Mouse (Mus musculus): Measurements from ENCODE around the gene Stk32c. TPM values are rescaled to one million over a fixed set of nuclear protein-coding genes. Genes with fewer than 3 reads are reported as not detected.

Stk32c gene
- polyA plus RNA-seq, 1 experiment from 2014 or later = 0.66 TPM

DNA sequence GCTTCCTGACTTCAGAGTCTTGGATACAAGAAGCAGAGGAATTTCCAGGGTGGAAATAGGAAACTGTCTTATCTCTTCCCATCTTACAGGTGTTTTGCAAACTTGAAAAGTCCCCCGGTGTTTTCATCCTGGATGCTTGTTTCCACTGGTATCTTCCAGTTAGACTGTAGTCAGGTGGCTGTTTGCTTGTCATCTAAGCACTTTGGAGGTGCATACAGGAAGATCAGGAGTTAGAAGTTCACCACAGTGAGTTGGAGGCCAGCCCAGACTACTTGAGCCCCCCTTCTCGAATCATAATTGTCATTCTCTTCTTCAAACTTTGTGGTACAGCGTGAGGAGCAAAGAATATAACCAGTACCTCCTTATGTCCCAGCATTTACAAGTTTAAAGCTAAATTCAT is 1.1 kb upstream of the Stk32c start:
- Histone ChIP-seq H3K4me1 (peaks cover 11% of the 10 kb centered on the region), H3K27ac (replicated peaks) (no peak overlapping the region), H3K27me3 (no peaks in the 10 kb centered on the region), H3K9ac (replicated peaks) (no peak overlapping the region), H3K9me3 (no peaks in the 10 kb centered on the region), H3K36me3 (no peaks in the 10 kb centered on the region), H3K4me3 (no peak overlapping the region), H3K4me2 (replicated peaks) (no peak overlapping the region)
- 88% methylated on average over 3 of the region's 3 CpGs for WGBS
- ATAC-seq (ENCODE audit: low FRiP score, low read depth) = no peak

DNA sequence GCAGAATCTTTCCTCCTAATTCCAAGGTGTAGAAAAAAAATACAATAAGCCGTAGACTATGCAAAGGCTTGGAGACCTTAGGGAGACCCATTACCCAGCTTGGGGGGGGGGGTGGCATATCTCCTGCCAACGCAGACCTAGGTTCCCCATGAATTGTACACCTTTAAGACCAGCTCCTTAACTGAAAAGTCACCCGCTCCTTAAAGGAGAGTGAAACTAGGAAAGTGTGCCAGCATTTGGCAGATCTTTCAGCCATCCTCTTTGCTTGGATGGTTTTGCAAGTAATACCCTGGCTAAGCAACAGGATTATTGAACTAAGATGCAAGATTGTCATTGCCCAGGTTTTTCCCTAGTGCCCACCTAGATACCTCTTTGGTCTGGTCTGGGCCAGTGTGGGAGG is 644 bp upstream of the Stk32c start:
- peak overlapping the region; percentile 40; the same call in 1 of the 2 replicates for H3K9ac ChIP-seq (replicated peaks)
- no peak for ATAC-seq (ENCODE audit: low FRiP score, low read depth)
- H3K9me3 ChIP-seq = no peaks in the 10 kb centered on the region
- peak overlapping the region; percentile 59 for H3K4me3 ChIP-seq
- H3K36me3 ChIP-seq = no peaks in the 10 kb centered on the region
- WGBS = 66% methylated on average over 3 of the region's 3 CpGs
- no peaks in the 10 kb centered on the region for H3K27me3 ChIP-seq
- H3K27ac ChIP-seq (replicated peaks) = no peak overlapping the region; the same call in 1 of the 2 replicates
- H3K4me1 ChIP-seq = peaks cover 11% of the 10 kb centered on the region
- H3K4me2 ChIP-seq (replicated peaks) = peak overlapping the region; percentile 58

DNA sequence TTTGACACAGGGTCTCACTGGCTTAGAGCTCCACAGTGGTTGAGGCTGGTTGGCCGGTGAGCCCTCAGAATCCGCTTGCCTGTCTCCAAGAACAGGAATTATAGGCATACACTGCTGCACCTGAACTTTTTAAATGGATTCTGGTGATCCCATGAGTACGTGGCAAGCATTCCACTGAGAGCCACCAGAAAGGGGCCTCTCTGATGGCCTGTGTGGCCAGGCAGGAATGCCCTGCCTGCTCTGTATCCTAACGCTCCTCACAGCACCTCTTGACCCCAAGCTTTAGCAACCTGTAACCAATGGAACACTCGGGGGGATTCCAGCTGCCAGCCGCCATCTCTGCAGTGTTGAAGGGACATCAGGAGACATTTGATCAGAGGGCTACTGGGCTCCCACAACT is 1.3 kb downstream of the Stk32c start:
- Histone ChIP-seq H3K27ac (replicated peaks) (no peak overlapping the region), H3K4me1 (peaks cover 11% of the 10 kb centered on the region), H3K27me3 (0 out of 2 replicates have a peak, but pooled peaks cover 6% of the 10 kb centered on the region), H3K36me3 (no peaks in the 10 kb centered on the region), H3K9ac (replicated peaks) (no peak overlapping the region), H3K4me3 (no peak overlapping the region), H3K4me2 (replicated peaks) (no peak overlapping the region), H3K9me3 (no peaks in the 10 kb centered on the region)
- 81% methylated on average over 6 of the region's 6 CpGs for WGBS
- ATAC-seq (ENCODE audit: low FRiP score, low read depth) = no peak

GRCm38 (mm10) chr7:139208773-139209095 is 4.4 kb downstream of the Stk32c start:
- WGBS = 90% methylated on average over 4 of the region's 4 CpGs
- Histone ChIP-seq H3K27ac (replicated peaks) (no peak overlapping the region), H3K9ac (replicated peaks) (no peak overlapping the region), H3K27me3 (0 out of 2 replicates have a peak, but pooled peaks cover 6% of the 10 kb centered on the region), H3K4me1 (peaks cover 10% of the 10 kb centered on the region), H3K9me3 (no peaks in the 10 kb centered on the region), H3K4me3 (no peak overlapping the region), H3K36me3 (no peaks in the 10 kb centered on the region), H3K4me2 (replicated peaks) (no peak overlapping the region)
- ATAC-seq (ENCODE audit: low FRiP score, low read depth) = no peak

GRCm38 (mm10) chr7:139208023-139208772 is 4.9 kb downstream of the Stk32c start:
- Histone ChIP-seq H3K27ac (replicated peaks) (no peak overlapping the region), H3K27me3 (0 out of 2 replicates have a peak, but pooled peaks cover 6% of the 10 kb centered on the region), H3K4me3 (no peak overlapping the region), H3K9me3 (no peaks in the 10 kb centered on the region), H3K4me2 (replicated peaks) (no peak overlapping the region), H3K4me1 (peaks cover 6% of the 10 kb centered on the region), H3K9ac (replicated peaks) (no peak overlapping the region), H3K36me3 (no peaks in the 10 kb centered on the region)
- WGBS = 35% methylated on average over 7 of the region's 7 CpGs
- no peak for ATAC-seq (ENCODE audit: low FRiP score, low read depth)

DNA sequence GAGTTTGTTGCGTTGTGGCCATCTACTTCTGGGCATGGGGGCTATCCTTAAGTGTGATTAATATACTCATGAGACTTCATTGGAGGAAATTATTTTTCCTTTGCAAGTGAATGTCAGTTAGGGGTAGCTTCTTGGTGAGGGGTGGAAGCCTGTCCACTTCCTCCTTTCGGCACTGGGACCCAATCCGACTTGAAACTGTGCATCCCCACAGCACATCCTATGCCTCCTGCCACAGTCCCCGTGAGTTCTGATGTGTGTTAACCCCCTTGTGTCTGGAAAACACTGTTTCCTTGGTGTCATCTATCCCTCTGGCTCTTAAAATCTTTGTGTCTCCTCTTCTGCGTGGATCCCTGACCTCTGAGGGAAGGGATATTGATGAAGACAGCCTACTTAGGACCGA is 11.9 kb downstream of the Stk32c start:
- H3K9me3 ChIP-seq = no peaks in the 10 kb centered on the region
- H3K4me3 ChIP-seq = no peak overlapping the region
- no peak overlapping the region for H3K9ac ChIP-seq (replicated peaks)
- H3K4me1 ChIP-seq = no peaks in the 10 kb centered on the region
- no peak overlapping the region for H3K27ac ChIP-seq (replicated peaks)
- no peak for ATAC-seq (ENCODE audit: low FRiP score, low read depth)
- no peak overlapping the region for H3K4me2 ChIP-seq (replicated peaks)
- WGBS = 70% methylated on average over 6 of the region's 6 CpGs
- H3K36me3 ChIP-seq = no peaks in the 10 kb centered on the region
- peaks cover 4% of the 10 kb centered on the region for H3K27me3 ChIP-seq

DNA sequence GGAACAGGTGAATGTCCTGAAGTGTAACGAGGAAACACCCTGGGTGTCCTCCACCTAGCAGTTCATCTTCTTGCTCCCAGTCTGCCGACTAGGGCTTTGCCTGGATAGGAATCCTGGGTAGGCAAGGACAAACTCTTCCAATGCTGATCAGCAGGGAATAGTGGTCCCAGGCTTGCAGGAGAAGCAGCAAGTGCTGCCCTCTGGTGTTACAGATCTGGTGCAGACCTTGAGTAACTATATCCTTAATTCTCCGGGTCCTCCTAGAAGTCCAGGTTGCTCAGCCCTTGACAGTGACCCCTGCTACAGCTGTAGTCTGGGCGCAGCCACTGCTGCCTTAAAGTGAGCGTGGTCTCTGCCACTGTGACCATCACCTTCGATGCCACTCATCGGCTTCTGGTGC is 13.0 kb downstream of the Stk32c start:
- no peaks in the 10 kb centered on the region for H3K36me3 ChIP-seq
- ATAC-seq (ENCODE audit: low FRiP score, low read depth) = peak; percentile 44
- no peak overlapping the region for H3K27ac ChIP-seq (replicated peaks)
- no peak overlapping the region for H3K4me3 ChIP-seq
- H3K9ac ChIP-seq (replicated peaks) = no peak overlapping the region
- peaks cover 4% of the 10 kb centered on the region for H3K27me3 ChIP-seq
- H3K4me2 ChIP-seq (replicated peaks) = no peak overlapping the region
- H3K4me1 ChIP-seq = no peaks in the 10 kb centered on the region
- WGBS = 34% methylated on average over 7 of the region's 7 CpGs
- no peaks in the 10 kb centered on the region for H3K9me3 ChIP-seq

GRCm38 (mm10) chr7:139197022-139197421 is 16.1 kb downstream of the Stk32c start:
- H3K27me3 ChIP-seq = peaks cover 4% of the 10 kb centered on the region
- H3K4me3 ChIP-seq = no peak overlapping the region
- H3K9ac ChIP-seq (replicated peaks) = no peak overlapping the region
- H3K9me3 ChIP-seq = no peaks in the 10 kb centered on the region
- ATAC-seq (ENCODE audit: low FRiP score, low read depth) = no peak
- WGBS = 77% methylated on average over 4 of the region's 4 CpGs
- no peaks in the 10 kb centered on the region for H3K36me3 ChIP-seq
- no peak overlapping the region for H3K27ac ChIP-seq (replicated peaks)
- H3K4me2 ChIP-seq (replicated peaks) = no peak overlapping the region
- H3K4me1 ChIP-seq = no peaks in the 10 kb centered on the region

GRCm38 (mm10) chr7:139191619-139192018 is 21.5 kb downstream of the Stk32c start:
- Histone ChIP-seq H3K27me3 (peaks cover 37% of the 10 kb centered on the region), H3K9me3 (no peaks in the 10 kb centered on the region), H3K27ac (replicated peaks) (no peak overlapping the region), H3K4me3 (no peak overlapping the region), H3K9ac (replicated peaks) (no peak overlapping the region), H3K36me3 (no peaks in the 10 kb centered on the region), H3K4me2 (replicated peaks) (no peak overlapping the region), H3K4me1 (peaks cover 10% of the 10 kb centered on the region)
- no peak for ATAC-seq (ENCODE audit: low FRiP score, low read depth)
- 72% methylated on average over 6 of the region's 6 CpGs for WGBS

- peaks cover 13% of the 10 kb centered on the region for H3K4me1 ChIP-seq
- H3K27me3 ChIP-seq = peaks cover 46% of the 10 kb centered on the region
- no peaks in the 10 kb centered on the region for H3K36me3 ChIP-seq
- no peak overlapping the region for H3K27ac ChIP-seq (replicated peaks)
- no peak overlapping the region for H3K9ac ChIP-seq (replicated peaks)
- no peaks in the 10 kb centered on the region for H3K9me3 ChIP-seq
- WGBS = 82% methylated on average over 4 of the region's 4 CpGs
- ATAC-seq (ENCODE audit: low FRiP score, low read depth) = no peak
- no peak overlapping the region for H3K4me2 ChIP-seq (replicated peaks)
- H3K4me3 ChIP-seq = no peak overlapping the region
Observed at GRCm38 (mm10) chr7:139190616-139191015, 22.5 kb downstream of the Stk32c start.

GRCm38 (mm10) chr7:139188634-139189207 is 24.4 kb downstream of the Stk32c start:
- Histone ChIP-seq H3K9ac (replicated peaks) (peak overlapping the region; percentile 71), H3K9me3 (no peaks in the 10 kb centered on the region), H3K4me2 (replicated peaks) (peak overlapping the region; percentile 97), H3K4me1 (peaks cover 13% of the 10 kb centered on the region), H3K27ac (replicated peaks) (no peak overlapping the region), H3K36me3 (no peaks in the 10 kb centered on the region), H3K27me3 (peaks cover 58% of the 10 kb centered on the region), H3K4me3 (peak overlapping the region; percentile 61)
- ATAC-seq (ENCODE audit: low FRiP score, low read depth) = peak; percentile 64
- 1% methylated on average over 23 of the region's 23 CpGs for WGBS

- Histone ChIP-seq H3K4me3 (peak overlapping the region; percentile 61), H3K27me3 (peaks cover 58% of the 10 kb centered on the region), H3K4me1 (peaks cover 13% of the 10 kb centered on the region), H3K4me2 (replicated peaks) (peak overlapping the region; percentile 97), H3K9me3 (no peaks in the 10 kb centered on the region), H3K9ac (replicated peaks) (peak overlapping the region; percentile 71), H3K27ac (replicated peaks) (no peak overlapping the region), H3K36me3 (no peaks in the 10 kb centered on the region)
- under 1% methylated on average over 83 of the region's 94 CpGs for WGBS
- peak; percentile 98 for ATAC-seq (ENCODE audit: low FRiP score, low read depth)
Observed at GRCm38 (mm10) chr7:139187771-139188633, 25.1 kb downstream of the Stk32c start.
